20 mouse cellular contexts compared by ENCODE assay signal in genomic region chr13:24943303-24943702, GRCm38 (mm10).
"Had no signal": no experiment of that assay in that cellular context is flagged by ENCODE, and none has a peak within 500 bp of the region (broad histone marks: within the 10 kb centered on the region; RNA-seq: fewer than 3 reads in every experiment).

No protein-coding gene starts in this region.

- H3K27ac ChIP-seq: kidney, postnatal 0 days; limb, embryonic 12.5 days; limb, embryonic 15.5 days; macrophage; midbrain, embryonic 12.5 days; midbrain, embryonic 15.5 days; neural tube, embryonic 12.5 days; neural tube, embryonic 15.5 days; stomach, postnatal 0 days had no signal

- H3K36me3 ChIP-seq: limb, embryonic 12.5 days; limb, embryonic 15.5 days; midbrain, embryonic 12.5 days; midbrain, embryonic 15.5 days; neural tube, embryonic 12.5 days; neural tube, embryonic 15.5 days had no signal

- DNase-seq: kidney, adult 2 months; kidney, postnatal 25 days; left cerebral cortex, postnatal 4 days; lung, embryonic 14.5 days; right cerebral cortex, adult 18-20 months; right cerebral cortex, postnatal 14 days; right cerebral cortex, postnatal 4 days; thymus, adult 18-20 months; thymus, postnatal 4 days had no signal

- H3K9ac ChIP-seq: limb, embryonic 12.5 days; limb, embryonic 15.5 days; lung, embryonic 14.5 days; midbrain, embryonic 12.5 days; midbrain, embryonic 15.5 days; neural tube, embryonic 12.5 days; neural tube, embryonic 15.5 days had no signal

- H3K9me3 ChIP-seq: limb, embryonic 12.5 days; limb, embryonic 15.5 days; midbrain, embryonic 12.5 days; midbrain, embryonic 15.5 days; neural tube, embryonic 12.5 days; neural tube, embryonic 15.5 days had no signal

- H3K27me3 ChIP-seq: limb, embryonic 12.5 days; limb, embryonic 15.5 days; midbrain, embryonic 15.5 days; neural tube, embryonic 12.5 days; neural tube, embryonic 15.5 days had no signal

- H3K4me3 ChIP-seq: limb, embryonic 12.5 days; limb, embryonic 15.5 days; midbrain, embryonic 12.5 days; midbrain, embryonic 15.5 days; neural tube, embryonic 12.5 days; neural tube, embryonic 15.5 days had no signal

- ATAC-seq: intestine, postnatal 0 days; lung, postnatal 0 days; midbrain, embryonic 15.5 days had no signal

- H3K4me2 ChIP-seq: limb, embryonic 12.5 days; limb, embryonic 15.5 days; lung, embryonic 14.5 days; midbrain, embryonic 12.5 days; midbrain, embryonic 15.5 days had no signal
